Mouse (Mus musculus) megakaryocyte progenitor cell, adult 5-6 weeks (primary cell): ENCODE results near the gene Ifitm6. TPM values are rescaled to one million over a fixed set of nuclear protein-coding genes. Genes with fewer than 3 reads are reported as not detected.

Source experiments
- ATAC-seq: replicated peaks from 2 replicates; pipeline ENCODE4 v1.8.0; 2016; ENCODE audit warnings: mild to moderate bottlenecking, moderate TSS enrichment, inconsistent platforms; ENCODE audit not compliant: poor library complexity
- total RNA-seq, 2 experiments: library from RNA; stranded (forward) in 1 of 2; stranded (reverse) in 1 of 2; fragments of 157-497, 149-512 nt in 1 of 2; fragments of 200-1000 nt in 1 of 2; gene quantifications; 2 replicates each; pipeline versions ENCODE4 v1.2.3 to v1.2.4; 2015 to 2017

The Ifitm6 gene
- total RNA-seq, 2 experiments from 2014 or later = 55.9 to 81.7 TPM

DNA sequence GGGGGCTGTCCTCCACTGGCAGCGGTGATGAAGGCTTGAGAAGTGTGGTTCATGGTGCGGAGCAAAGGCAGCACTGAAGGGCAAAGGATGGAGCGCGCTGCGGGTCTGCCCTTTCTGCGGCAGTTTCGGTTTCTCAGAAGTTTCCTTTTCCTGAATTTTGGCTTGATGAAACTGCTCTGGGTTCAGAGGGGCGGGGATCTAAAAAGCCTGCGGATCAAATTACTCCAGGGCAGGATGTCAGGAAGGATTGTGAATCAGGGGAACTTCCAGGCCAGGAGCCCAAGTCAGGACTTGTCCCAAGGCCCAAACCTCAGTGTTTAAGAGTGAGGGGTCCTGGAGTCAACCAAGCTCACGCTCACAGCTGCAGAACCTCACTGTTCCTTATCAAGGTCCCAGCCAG lies 7.1 kb downstream of the Ifitm6 start, which contains the start of gene Ifitm3:
Gene Ifitm3 (minus strand): TSS at position 178 of the 400 bp plus-strand sequence.
- no peak for ATAC-seq

DNA sequence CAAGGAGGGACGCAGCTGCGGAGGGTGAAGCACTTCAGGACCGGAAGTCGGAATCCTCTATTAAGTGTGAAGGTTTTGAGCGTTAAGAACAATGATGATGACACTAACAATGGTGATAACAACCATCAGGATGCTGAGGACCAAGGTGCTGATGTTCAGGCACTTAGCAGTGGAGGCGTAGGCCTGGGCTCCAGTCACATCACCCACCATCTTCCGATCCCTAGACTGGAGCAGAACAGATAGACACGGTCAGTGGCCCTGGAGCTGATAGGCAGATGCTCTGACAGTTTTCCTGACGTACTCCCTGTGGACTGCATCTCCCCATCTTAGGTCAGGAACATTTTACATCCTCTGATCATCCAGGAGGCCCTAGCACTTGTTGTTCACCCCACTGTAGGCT lies 8.1 kb downstream of the Ifitm6 start:
- no peak for ATAC-seq

DNA sequence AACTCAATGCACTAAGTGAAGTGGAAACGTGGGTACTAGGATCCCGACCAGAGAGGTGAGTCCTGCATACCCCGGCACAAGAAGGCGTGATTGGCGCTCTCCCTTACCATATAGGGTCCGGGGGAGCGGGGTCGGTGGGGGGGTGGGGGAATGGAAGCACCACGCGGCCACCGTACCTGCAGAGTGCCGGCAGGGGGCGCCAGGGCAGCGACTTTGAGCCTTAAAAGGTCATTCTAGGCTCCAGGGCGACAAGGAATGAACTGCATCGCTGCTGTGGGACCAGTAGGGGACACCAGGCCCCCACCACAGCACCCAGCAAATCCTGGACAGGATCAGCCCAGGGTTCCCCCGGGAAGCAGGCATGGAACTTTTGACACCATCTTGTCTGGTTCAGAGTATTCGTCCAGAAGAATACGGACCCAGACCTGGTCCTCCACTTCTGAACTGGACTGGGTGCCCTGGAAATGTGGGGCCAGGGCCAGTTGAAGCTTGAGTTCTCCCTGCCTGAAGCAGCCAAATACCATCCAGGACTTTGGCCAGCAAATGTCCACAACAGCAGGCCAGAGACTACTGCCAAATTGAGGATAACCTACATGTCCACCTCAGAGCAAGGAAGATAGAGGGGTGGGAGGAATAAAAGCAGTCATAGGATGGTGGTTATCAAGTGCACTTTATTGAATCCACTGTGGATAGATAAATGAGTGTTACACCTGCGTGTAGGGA lies 8.6 kb downstream of the Ifitm6 start:
- ATAC-seq = peak; percentile 81

DNA sequence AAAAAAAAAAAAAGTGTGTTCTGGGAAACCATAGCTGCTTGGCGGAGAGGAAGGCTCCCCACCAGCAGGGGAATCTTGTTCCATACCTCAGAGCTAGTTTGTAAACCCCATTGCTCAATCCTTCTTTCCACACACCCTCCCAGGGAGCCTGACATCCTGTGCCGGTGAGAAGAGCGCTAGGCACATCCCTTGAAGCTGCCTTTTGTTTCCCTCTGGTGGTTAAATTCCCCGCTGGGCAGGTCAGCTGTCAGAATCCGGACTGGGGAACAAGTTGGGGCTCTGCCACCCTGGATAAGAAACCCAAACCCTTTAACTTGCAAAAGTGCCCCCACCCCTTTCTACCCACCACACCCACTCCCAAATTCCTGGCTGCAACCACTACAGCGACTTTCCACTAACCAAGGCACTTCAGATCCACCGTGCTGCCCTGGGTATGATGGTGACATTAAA lies 9.4 kb downstream of the Ifitm6 start:
- ATAC-seq = peak; percentile 59

DNA sequence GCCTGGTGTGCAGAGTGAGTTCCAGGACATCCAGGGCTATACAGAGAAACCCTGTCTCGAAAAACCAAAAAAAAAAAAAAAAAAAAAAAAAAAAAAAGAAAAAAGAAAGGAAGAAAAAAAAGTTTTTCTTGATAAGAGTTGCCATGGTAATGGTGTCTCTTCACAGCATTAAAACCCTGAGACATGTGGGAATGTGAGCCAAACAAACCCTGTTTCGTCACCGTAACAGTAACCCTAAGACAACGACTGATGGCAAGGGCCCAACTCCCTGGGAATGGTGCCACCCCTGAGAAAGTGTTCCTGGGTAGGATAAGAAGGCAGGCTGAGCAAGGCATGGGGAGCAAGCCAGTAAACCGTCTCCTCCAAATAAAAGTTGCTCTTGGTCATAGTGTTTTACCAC lies 10.8 kb downstream of the Ifitm6 start:
- peak; percentile 20; the same call in 1 of the 2 replicates for ATAC-seq

DNA sequence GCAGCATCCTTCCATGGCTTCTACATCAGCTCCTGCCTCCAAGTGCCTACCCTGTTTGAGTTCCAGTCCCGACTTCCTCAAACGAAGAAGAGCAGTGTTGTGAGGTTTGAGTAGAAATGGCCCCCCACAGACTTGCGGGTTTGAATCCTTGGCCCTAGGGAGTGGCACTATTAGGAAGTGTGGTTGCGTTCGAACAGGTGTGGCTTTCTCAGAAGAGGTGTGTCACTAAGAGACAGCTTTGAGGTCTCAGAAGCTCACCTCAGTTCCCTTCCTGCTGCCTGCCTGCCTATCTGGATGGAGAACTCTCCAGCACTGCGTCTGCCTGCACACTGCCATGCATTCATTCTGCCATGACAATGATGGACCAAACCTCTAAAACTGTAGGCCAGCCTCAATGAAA lies 11.3 kb downstream of the Ifitm6 start:
- peak; percentile 7; the same call in 1 of the 2 replicates for ATAC-seq

DNA sequence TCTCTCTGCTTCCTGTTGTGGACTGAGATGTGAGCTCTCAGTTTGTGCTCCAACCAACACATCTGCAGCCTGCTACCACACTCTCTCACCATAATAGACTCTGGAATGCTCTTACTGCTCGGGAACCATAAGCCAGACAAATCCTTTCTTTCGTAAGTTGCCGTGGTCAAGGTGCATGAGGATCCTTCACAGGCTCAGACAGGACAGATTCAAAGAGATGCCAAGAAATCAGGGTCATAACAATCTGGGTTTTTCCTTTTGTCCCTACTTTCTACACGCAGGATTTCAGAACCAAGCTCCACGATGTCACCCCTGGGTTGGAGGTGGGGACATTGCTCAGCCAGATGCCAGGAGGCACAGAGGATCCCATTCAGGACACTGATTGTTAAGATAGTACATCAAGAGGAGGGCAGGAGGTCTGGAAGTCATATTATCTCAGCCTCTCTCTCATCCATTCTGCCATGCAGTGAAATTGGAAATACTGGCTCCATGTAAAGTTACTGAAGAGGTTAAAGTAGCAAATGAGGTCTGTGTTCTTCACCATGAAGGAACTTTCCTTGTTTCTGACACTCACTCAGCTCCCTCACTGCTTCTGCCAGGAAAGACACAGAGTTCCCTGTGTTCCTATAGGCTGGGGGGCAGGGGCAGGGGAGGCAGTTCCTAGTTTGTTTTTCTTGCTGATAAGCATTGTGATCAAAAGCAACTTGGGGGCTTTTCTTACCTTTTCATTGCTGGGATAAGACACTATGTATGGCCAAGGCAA lies 14.3 kb downstream of the Ifitm6 start:
- no peak for ATAC-seq

DNA sequence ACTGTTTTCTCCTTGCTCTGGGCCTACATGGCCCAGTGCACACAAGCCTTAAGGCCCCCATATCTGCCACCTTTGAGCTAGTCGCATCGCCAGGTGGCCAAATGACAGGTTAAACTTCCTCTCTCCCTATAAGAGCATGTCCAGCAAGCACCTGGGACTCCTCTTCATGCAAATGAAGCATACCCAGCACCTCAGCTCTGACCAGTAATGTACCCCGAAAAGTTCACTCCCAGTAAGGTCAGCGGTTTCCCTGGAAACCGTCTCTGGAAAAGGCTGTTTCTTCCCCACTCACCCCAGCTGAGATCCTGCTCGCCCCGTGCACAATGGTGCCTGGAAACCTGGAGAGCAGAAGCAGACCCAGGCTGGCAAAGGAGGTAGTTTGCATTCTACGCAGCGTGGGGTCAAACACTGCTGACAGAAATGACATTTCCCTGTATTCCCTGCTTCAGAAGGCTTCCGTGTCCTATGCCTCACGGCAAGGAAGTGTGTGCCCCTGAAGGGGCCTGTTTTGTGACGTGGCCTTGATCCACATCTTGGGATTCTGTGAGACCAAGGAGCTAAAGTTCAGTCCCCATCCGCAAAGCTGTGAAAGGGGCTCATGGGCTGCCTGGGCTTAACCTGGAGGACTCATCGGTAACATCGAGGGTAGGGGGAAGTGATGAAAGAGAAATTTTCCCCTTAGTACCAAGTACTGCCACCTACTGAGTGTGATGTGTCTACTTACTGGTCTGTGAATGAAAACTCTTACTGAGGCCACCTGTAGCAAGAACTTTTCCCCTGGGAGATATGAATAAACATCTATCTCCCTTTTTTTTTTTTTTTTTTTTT lies 16.6 kb downstream of the Ifitm6 start:
- ATAC-seq = no peak

DNA sequence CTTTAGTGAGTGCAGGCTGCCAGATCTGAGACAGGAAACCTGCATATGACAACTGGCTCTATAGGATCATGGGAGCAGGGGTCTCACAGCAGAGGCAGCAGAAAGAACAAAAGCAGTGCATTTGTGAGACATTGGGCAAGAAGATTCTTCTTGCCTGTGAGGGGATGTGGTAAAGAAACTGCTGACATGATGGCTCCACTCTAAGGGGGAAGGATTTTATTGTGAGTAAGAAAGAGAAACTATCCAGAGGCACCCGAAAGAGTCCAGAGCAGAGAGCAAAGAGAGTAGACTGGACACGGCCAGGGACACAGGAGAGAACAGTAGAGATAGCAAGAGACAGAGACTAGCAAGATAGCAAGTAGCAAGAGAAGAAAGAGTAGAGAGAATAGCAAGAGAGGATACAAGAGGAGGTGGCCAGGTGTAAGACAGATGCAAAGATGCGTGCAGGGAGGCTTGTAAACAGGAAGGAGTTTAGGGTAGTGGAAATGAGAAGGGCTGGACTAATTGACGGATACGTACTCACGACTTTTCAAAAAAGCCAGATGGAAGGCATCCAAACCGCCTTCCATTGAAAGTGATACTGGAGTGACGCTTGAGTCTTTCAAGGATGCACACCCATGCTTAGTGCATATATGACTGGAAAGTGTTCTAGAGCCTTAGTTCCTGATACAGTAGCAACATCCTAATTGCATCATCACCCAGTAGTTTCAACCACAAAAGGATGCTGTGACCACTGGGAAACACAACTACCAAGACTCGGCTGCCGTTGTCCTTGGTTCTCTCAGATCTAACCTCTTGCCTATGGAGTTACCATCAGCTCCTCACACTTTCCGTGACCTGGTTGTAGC lies 18.6 kb downstream of the Ifitm6 start:
- peak; percentile 84 for ATAC-seq

DNA sequence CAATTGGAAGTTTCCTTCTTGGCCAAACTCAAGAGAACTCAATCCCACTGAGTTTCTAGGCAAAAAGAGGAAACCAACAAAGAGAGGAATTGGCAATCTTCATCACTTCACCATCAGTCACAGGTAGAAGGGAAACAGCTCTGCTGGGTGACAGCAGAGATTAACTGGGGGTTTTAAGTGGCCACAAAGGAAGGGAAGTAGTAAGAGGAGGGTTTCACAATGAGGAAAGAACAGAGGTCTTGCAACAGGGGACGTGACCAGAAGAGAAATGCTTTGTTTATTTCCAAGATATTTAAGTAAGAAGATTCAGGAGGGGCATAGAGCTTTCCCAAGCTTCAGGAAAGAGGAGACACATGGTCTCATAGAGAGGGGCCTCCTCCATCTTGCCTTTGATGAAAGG lies 19.9 kb downstream of the Ifitm6 start:
- ATAC-seq = peak; percentile 82

DNA sequence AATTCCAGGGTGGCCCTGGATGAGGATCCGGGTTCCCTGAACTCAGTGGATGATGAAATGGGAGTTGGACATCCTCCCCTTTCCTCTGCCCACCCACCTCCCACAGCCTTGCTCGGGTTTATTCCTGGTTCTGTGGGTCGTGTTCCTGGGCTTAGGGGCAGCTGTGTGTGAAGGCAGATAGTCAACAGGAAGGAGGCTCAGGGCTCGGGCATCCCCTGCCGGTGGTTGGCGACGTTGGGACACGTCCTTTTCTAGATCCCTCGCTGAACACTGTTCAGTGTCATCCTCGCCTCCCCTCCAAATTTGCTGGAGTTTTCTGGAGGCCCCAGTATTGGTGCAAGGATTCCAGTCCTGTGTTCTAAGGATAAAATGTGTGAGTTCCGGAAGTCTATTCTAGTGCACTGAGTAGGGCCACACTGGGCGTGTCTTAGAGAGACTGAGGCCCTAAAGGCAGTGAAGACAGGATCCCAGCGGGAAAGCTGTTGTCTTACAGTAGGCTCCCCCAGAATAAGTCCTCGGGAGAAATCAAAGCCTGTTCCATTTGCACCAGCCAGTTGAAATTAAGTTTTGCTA lies 26.5 kb downstream of the Ifitm6 start:
- ATAC-seq = peak; percentile 71

DNA sequence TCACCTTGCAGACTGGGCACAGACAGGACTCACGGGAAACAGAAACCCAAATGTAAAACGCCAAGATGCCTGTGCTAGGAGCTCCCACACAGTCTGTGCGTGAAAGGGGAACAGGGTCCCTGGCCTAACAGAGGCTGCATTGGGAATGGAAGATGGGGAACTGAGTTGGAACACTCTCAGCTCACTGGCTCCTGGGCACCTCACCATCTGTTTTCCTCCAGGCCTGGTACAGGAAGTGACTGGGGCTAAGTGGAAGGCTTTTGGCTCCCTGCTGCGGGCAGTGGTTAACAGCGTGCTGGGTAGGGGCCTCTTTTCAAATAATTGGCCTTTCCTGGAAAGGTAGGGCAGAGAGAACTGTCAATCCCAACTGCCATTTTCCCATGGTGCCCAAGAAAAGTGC lies 27.1 kb downstream of the Ifitm6 start:
- peak; percentile 91 for ATAC-seq

DNA sequence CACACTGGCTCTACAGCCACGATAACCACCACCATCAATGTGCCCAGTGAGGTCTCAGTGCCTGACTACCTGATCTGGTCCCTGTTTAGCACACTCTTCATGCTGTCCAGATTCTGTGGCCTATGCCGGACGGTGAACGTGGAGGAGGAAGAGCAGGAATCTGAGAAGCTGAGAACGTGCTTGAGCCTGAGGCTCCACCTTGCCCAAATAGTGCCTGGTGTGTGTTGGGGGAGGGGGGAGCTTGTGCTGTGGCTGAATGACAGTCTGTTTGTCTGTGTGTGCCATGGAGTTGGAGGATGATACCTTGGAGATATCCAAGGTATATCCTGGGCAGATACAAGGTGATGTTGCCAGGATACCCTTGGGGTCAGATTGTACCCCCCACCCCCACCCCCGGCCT lies 27.5 kb downstream of the Ifitm6 start:
- peak; percentile 9; the same call in 1 of the 2 replicates for ATAC-seq

DNA sequence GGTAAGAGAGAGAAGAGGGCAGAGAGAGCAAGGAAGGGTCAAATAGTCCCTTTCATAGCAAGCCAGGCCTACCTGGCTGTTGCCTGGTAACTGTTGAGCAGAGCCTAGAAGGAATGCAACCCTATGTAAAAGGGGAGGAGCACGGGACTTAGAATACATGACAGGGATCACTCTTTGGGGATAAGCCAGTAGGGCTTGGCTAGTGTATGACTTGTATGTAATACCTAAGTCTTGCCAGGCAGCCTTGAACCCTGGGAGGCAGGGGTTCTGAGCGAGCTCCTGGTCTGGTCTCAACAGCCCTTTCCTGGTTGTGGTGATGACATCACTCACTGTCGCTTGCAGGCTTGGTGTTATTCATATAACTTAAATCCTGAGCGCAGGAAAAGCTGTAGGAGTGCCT lies 28.7 kb downstream of the Ifitm6 start:
- ATAC-seq = no peak

DNA sequence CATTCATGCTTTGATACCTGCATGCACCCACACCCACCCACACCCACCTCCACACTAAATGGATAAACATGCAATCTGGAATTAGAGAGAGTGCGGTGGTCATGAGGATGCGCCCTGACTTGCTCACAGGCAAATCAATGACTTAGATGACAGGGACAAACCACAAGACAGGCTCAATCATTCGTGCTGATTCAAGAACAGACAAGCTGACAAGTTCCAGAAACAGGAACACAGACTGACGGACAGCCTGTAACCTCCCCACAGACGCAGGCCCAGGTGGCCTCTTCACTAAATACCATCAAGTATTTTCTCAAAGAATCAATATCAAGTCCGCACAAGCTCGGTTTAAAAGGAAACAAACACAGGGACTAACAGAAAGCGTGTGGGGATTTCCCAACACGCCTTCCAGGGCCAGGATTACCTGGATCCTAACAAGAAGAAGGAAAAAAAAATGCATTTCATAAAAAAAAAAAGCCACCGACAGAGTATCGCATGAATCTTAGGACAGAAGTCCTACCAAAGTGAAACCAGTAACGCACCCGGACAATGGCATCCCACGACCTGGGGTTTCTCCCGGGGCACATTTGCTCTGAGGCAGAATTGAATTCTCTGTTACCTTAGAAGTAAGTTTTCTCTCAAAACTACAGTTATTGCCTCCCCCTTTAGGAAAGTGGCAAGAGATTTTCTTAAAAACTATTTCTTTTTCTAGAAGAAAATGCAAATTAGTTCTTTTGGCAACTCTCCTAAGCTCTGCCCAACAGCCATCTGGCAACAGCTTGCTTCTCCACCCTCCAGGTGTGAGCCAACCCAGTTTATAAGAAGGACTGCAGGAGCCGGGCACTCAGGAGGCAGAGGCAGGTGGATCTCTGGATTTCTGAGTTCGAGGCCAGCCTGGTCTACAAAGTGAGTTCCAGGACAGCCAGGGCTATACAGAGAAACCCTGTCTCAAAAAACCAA lies 30.3 kb downstream of the Ifitm6 start:
- ATAC-seq = no peak

DNA sequence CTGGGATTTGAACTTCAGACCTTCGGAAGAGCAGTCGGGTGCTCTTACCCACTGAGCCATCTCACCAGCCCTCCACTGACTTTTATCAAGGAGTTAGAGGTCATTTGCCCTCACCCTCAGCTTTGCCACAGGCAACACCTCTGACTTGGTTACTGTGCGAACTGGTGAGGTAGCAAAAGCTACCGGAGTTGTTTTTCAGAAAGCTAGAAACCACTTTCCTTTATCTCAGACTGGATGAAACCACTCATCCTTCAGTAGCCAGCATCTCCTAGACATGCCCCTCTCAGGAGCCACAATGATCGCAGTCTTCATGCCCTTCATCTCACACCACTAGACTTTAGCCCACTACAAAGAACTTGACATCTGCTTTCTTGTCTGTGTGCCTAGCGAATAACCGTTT lies 34.8 kb downstream of the Ifitm6 start:
- no peak for ATAC-seq

DNA sequence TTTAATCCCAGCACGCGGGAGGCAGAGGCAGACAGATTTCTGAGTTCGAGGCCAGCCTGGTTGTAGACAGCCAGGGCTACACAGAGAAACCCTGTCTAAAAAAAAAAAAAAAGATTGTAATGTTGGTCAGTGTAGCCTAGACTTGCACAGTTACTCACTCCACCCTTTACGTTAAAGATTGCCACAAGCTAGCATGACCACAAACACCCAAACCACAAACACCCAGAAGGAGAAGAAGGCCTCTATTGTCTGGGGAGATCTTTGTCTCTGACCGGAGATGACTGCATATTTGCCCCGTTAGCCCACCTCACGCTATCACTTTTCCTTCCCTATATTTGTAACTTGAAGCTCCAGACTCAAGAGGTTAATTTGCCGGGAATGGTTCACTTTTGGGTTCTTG lies 36.0 kb downstream of the Ifitm6 start:
- peak; percentile 97 for ATAC-seq

DNA sequence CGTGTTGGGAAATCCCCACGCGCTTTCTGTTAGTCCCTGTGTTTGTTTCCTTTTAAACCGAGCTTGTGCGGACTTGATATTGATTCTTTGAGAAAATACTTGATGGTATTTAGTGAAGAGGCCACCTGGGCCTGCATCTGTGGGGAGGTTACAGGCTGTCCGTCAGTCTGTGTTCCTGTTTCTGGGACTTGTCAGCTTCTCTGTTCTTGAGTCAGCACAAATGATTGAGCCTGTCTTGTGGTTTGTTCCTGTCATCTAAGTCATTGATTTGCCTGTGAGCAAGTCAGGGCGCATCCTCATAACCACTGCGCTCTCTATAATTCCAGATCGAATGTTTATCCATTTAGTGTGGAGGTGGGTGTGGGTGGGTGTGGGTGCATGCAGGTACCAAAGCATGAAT lies 41.0 kb downstream of the Ifitm6 start:
- ATAC-seq = peak; percentile 51

DNA sequence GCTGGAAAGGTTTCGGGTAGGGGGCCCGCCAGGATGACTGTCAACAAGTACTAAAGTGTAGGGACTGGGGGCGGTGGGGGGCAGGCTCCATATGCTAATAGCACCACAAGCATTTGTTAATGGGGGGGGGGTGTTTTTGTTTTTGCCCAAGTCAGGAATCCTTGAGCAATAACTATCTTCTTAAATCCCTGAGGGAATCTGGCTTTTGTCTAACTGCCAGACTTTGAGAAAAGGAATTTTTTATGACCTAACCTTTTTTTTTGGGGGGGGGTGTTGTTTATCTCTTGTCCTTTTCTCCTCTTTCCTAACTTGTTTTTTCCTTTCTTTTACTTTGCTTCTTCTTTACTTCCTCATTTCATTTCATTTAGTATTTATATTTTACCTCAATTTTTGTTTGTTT lies 42.3 kb downstream of the Ifitm6 start:
- ATAC-seq = no peak
